Mouse (Mus musculus): Measurements from ENCODE around the gene Bicd2. TPM values are rescaled to one million over a fixed set of nuclear protein-coding genes. Genes with fewer than 3 reads are reported as not detected.
A peak's percentile ranks its signal among the peaks of the same experiment; 100 is the strongest.

Bicd2 gene
- polyA plus RNA-seq, 1 experiment from 2014 or later = 19.2 TPM

DNA sequence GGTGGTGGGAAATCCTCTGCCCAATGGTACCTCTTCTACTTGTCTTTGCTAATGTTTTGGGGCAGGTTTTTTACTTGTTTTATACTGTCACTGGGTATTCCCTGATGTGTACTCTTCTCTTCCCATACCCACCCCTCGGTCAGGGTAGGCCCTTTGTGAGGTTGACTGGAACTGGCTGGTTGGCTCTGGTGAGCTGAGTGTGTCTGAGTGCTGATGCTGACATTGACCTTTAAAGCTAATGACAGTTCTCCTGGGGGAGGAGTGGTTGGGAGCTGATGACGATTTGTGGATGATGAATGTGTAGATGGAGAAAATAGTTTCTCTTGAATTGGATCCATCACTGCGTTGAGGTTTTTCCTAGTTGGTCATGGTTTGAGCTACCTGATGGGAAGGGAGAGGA is 85.4 kb downstream of the Bicd2 start:
- Histone ChIP-seq H3K9ac (ENCODE audit: low read length) (no peak overlapping the region), H3K27me3 (replicated peaks; ENCODE audit: control insufficient read depth, insufficient read depth, low read length) (no peaks in the 10 kb centered on the region), H3K27ac (ENCODE audit: low read depth, low read length) (no peak overlapping the region), H3K4me2 (ENCODE audit: low read length) (no peak overlapping the region), H3K9me3 (replicated peaks; ENCODE audit: control insufficient read depth, low read length) (no peaks in the 10 kb centered on the region), H3K4me1 (ENCODE audit: control insufficient read depth, insufficient read depth, low read length) (peaks cover 16% of the 10 kb centered on the region), H3K4me3 (ENCODE audit: low read depth, low read length) (no peak overlapping the region), H3K36me3 (ENCODE audit: control insufficient read depth, insufficient read depth, low read length) (no peaks in the 10 kb centered on the region)
- DNase-seq (ENCODE audit: low spot score) (no peak), ATAC-seq (no peak)
- WGBS = 96% methylated on average over 3 of the region's 3 CpGs

DNA sequence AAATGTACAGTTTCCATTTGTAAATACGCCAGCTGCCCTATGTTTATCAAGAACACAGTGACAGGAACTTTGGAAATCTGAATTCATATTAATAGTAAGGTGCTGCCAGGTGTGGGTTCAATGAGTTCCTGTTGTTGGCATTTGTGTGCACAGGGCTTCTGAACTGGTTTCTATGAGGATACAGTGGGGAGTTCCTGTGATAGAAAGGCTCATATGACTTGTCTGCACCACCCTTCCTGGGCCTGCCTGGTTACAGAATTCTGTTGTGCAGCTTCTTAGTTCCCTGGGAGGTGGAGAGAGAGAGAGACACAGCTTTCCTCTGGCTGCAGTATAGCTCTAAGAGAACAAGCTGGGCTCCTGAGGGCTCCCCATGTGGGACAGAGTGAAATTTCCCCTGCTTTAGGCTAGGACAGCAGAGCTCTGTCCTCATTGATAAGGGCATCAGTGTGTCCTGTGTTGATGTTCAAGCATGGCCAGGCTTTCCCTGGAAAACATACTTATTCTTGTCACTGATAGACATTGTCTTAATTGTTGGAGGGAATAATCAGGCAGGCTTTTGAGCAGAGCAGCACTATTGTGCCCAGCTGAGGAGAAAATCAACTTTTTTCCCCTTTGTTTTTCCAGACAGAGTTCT is 86.8 kb downstream of the Bicd2 start:
- H3K9ac ChIP-seq (ENCODE audit: low read length) = 0 out of 2 replicates have a peak overlapping the region, but pooled peaks have one; percentile 17
- no peak overlapping the region for H3K4me3 ChIP-seq (ENCODE audit: low read depth, low read length)
- DNase-seq (ENCODE audit: low spot score) (no peak), ATAC-seq (no peak)
- H3K27me3 ChIP-seq (replicated peaks; ENCODE audit: control insufficient read depth, insufficient read depth, low read length) = no peaks in the 10 kb centered on the region
- H3K4me1 ChIP-seq (ENCODE audit: control insufficient read depth, insufficient read depth, low read length) = peaks cover 1% of the 10 kb centered on the region; the same call in 1 of the 2 replicates
- H3K27ac ChIP-seq (ENCODE audit: low read depth, low read length) = no peak overlapping the region
- H3K36me3 ChIP-seq (ENCODE audit: control insufficient read depth, insufficient read depth, low read length) = peaks cover 10% of the 10 kb centered on the region
- H3K9me3 ChIP-seq (replicated peaks; ENCODE audit: control insufficient read depth, low read length) = no peaks in the 10 kb centered on the region
- 91% methylated on average over 1 of the region's 1 CpGs for WGBS
- H3K4me2 ChIP-seq (ENCODE audit: low read length) = no peak overlapping the region

DNA sequence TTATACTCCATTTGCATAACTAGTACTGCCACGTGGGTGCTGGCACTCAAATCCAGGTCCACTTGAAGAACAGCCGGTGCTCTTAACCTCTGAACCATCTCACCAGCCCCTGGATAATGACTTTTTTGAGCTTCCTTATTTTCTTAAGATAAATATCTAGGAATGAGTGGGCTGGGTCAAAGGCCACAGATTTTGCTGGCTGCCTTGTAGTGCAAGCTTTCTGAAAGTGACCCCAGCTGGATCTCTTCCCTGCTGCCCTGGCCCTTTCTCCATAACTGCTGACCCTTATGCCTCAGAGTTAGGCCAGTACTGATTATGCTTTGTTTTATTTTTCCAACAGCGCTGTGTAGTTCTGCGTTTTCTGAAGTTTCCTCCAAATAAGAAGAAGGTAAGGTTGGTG is 89.1 kb downstream of the Bicd2 start:
- Histone ChIP-seq H3K4me2 (ENCODE audit: low read length) (no peak overlapping the region), H3K4me3 (ENCODE audit: low read depth, low read length) (no peak overlapping the region), H3K4me1 (ENCODE audit: control insufficient read depth, insufficient read depth, low read length) (no peaks in the 10 kb centered on the region), H3K9ac (ENCODE audit: low read length) (no peak overlapping the region), H3K27me3 (replicated peaks; ENCODE audit: control insufficient read depth, insufficient read depth, low read length) (no peaks in the 10 kb centered on the region), H3K36me3 (ENCODE audit: control insufficient read depth, insufficient read depth, low read length) (peaks cover 28% of the 10 kb centered on the region), H3K27ac (ENCODE audit: low read depth, low read length) (no peak overlapping the region), H3K9me3 (replicated peaks; ENCODE audit: control insufficient read depth, low read length) (no peaks in the 10 kb centered on the region)
- no peak for ATAC-seq
- WGBS = 85% methylated on average over 4 of the region's 4 CpGs
- DNase-seq (ENCODE audit: low spot score) = no peak

DNA sequence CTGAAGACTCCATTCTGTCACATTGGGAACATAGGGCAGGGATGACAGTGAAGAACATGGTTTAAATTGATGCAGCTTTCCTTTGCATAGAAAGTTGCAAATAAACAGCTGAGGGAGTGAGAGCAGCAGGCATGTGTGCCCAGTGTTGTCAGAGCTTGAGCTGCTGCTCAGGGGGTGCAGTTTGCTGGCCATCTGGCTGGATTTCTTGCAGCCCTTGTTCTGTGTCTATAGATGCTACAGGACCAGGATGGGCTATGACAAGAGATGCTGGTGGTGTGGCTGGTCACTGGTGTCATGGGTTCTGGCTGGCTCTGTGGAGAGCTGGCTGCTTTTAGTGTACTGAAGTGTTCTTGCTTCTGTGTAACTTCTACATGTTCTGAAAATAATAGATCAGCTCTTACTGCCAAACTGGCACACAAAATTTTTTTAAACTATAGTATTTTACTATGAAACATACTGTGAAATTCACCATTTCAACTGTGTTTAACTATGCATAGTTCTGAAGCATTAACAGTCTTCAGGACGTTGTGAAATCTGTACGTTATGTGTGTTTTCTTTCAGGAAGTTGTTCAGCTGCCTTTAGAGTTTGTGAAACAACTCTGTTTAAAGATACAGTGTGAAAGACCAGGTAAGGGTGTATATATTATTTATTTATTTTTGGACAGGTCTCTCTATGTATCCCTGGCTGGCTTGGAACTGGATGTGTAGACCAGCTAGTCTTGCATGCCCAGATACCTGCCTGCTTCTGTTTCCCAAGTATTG is 92.1 kb downstream of the Bicd2 start:
- Histone ChIP-seq H3K9me3 (replicated peaks; ENCODE audit: control insufficient read depth, low read length) (no peaks in the 10 kb centered on the region), H3K27me3 (replicated peaks; ENCODE audit: control insufficient read depth, insufficient read depth, low read length) (no peaks in the 10 kb centered on the region), H3K4me1 (ENCODE audit: control insufficient read depth, insufficient read depth, low read length) (no peaks in the 10 kb centered on the region), H3K27ac (ENCODE audit: low read depth, low read length) (no peak overlapping the region), H3K4me2 (ENCODE audit: low read length) (no peak overlapping the region), H3K9ac (ENCODE audit: low read length) (no peak overlapping the region), H3K36me3 (ENCODE audit: control insufficient read depth, insufficient read depth, low read length) (peaks cover 51% of the 10 kb centered on the region), H3K4me3 (ENCODE audit: low read depth, low read length) (no peak overlapping the region)
- no peak for ATAC-seq
- whole genome bisulfite sequencing = 94% methylated on average over 2 of the region's 2 CpGs
- DNase-seq (ENCODE audit: low spot score) = no peak

DNA sequence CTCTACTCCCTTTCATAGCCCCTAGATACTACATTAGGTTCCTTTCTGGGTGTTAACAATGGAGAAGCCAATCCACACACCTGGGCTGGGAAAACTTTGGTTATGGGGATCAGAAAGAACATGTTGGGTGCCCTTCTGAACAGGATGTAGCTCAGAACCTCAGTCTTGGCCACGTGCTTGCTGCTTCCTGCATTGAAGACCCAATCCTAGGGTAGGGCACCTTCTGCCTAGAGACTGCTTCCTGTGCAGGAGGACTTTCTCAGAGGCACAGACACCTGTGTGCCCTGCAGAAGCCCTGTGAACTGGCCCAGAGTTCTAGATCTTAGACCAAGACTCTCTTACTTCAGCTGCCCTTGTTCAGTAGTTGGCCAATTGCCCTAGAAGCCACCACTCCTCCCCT is 94.4 kb downstream of the Bicd2 start:
- Histone ChIP-seq H3K4me1 (ENCODE audit: control insufficient read depth, insufficient read depth, low read length) (no peaks in the 10 kb centered on the region), H3K9me3 (replicated peaks; ENCODE audit: control insufficient read depth, low read length) (no peaks in the 10 kb centered on the region), H3K4me2 (ENCODE audit: low read length) (no peak overlapping the region), H3K9ac (ENCODE audit: low read length) (no peak overlapping the region), H3K27me3 (replicated peaks; ENCODE audit: control insufficient read depth, insufficient read depth, low read length) (no peaks in the 10 kb centered on the region), H3K27ac (ENCODE audit: low read depth, low read length) (no peak overlapping the region), H3K36me3 (ENCODE audit: control insufficient read depth, insufficient read depth, low read length) (peaks cover 51% of the 10 kb centered on the region), H3K4me3 (ENCODE audit: low read depth, low read length) (no peak overlapping the region)
- no peak for DNase-seq (ENCODE audit: low spot score)
- ATAC-seq = no peak
- WGBS = 85% methylated on average over 1 of the region's 1 CpGs

DNA sequence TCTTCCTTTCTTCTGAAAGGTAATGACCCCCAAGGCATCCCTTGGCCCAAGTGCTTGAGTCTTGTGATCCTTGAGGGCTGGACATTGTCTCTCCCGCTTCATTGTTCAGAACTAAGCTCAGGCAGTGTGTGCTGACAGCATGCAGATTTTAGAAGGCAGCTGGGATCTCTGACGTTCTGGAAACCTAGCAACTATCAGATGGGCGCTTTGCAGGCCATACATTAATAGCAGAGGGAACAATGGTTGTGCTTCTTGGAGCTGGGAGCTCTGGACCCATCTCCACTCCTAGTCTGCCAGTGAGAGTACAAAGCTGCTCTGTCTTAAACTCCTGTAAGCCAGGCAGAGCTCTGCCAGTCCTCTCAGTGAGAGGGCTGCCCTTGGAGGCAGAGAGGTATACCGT is 94.8 kb downstream of the Bicd2 start:
- Histone ChIP-seq H3K27me3 (replicated peaks; ENCODE audit: control insufficient read depth, insufficient read depth, low read length) (no peaks in the 10 kb centered on the region), H3K36me3 (ENCODE audit: control insufficient read depth, insufficient read depth, low read length) (peaks cover 51% of the 10 kb centered on the region), H3K4me3 (ENCODE audit: low read depth, low read length) (no peak overlapping the region), H3K4me1 (ENCODE audit: control insufficient read depth, insufficient read depth, low read length) (no peaks in the 10 kb centered on the region), H3K4me2 (ENCODE audit: low read length) (no peak overlapping the region), H3K27ac (ENCODE audit: low read depth, low read length) (no peak overlapping the region), H3K9ac (ENCODE audit: low read length) (no peak overlapping the region), H3K9me3 (replicated peaks; ENCODE audit: control insufficient read depth, low read length) (no peaks in the 10 kb centered on the region)
- DNase-seq (ENCODE audit: low spot score) = no peak
- 87% methylated on average over 4 of the region's 4 CpGs for WGBS
- no peak for ATAC-seq

Other genes starting within 250 kb of the Bicd2 start
- gene Wnk2, start 193.6 kb upstream of the Bicd2 start, polyA plus RNA-seq (2014; fragmentation: Nextera tagmentation; extraction: Ambion mirVana) = 14.9 and 17.8 TPM in 2 replicates
- gene Ninj1, start 154.1 kb upstream of the Bicd2 start, polyA plus RNA-seq (2014; fragmentation: Nextera tagmentation; extraction: Ambion mirVana) = 26.3 and 30.0 TPM in 2 replicates
- 20.8 and 23.8 TPM in 2 replicates for gene Card19, start 125.5 kb upstream of the Bicd2 start, polyA plus RNA-seq (2014; fragmentation: Nextera tagmentation; extraction: Ambion mirVana)
- 0.82 and 1.4 TPM in 2 replicates for gene Susd3, start 92.9 kb upstream of the Bicd2 start, polyA plus RNA-seq (2014; fragmentation: Nextera tagmentation; extraction: Ambion mirVana)
- 2.8 and 3.4 TPM in 2 replicates for gene Fgd3, start 21.3 kb upstream of the Bicd2 start, polyA plus RNA-seq (2014; fragmentation: Nextera tagmentation; extraction: Ambion mirVana)
- gene Ippk, start 79.7 kb downstream of the Bicd2 start, polyA plus RNA-seq (2014; fragmentation: Nextera tagmentation; extraction: Ambion mirVana) = 12.6 and 16.5 TPM in 2 replicates
- gene Tes3-ps, start 151.7 kb downstream of the Bicd2 start, polyA plus RNA-seq (2014; fragmentation: Nextera tagmentation; extraction: Ambion mirVana) = 0.44 and 0.59 TPM in 2 replicates
- 0.80 and 1.2 TPM in 2 replicates for gene Ecm2, start 163.2 kb downstream of the Bicd2 start, polyA plus RNA-seq (2014; fragmentation: Nextera tagmentation; extraction: Ambion mirVana)
- 0.52 and 0.69 TPM in 2 replicates for gene Aspn, start 202.9 kb downstream of the Bicd2 start, polyA plus RNA-seq (2014; fragmentation: Nextera tagmentation; extraction: Ambion mirVana)
- 0.22 and 0.93 TPM in 2 replicates for gene Omd, start 240.9 kb downstream of the Bicd2 start, polyA plus RNA-seq (2014; fragmentation: Nextera tagmentation; extraction: Ambion mirVana)